Mouse (Mus musculus): ENCODE measurements around the gene Dcdc2b. TPM values are rescaled to one million over a fixed set of nuclear protein-coding genes. Genes with fewer than 3 reads are reported as not detected.
A peak's percentile ranks its signal among the peaks of the same experiment; 100 is the strongest.

Gene Dcdc2b
- total RNA-seq (2022): 1 to 10 TPM in 2 of 4 experiments, under 1 TPM in 2; 0.32 to 1.2 (median 0.82) TPM

DNA sequence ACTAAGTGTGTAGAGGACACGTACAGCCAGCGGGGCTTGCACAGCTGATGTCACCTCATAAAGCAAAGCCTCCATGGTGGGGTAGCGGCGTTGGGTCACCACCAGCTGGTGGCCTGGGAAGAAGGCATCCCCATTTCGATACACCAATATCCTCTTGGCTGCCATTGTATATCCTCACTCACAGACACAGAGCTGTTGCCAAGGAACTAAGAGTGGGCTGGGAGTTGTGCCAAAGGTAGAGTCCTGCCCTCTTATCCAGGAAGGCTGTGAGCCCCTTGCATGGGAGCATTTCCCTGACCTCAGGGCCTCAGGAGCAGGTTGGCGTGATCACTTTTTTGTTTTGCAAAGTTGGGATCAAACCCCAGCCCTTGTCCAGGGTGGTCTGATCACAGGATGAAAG is at the start of gene Dcdc2b:
Gene Dcdc2b, minus strand, starts transcription at position 165 of the 400 bp plus-strand sequence.
- no peak for DNase-seq (ENCODE audit: low spot score)

DNA sequence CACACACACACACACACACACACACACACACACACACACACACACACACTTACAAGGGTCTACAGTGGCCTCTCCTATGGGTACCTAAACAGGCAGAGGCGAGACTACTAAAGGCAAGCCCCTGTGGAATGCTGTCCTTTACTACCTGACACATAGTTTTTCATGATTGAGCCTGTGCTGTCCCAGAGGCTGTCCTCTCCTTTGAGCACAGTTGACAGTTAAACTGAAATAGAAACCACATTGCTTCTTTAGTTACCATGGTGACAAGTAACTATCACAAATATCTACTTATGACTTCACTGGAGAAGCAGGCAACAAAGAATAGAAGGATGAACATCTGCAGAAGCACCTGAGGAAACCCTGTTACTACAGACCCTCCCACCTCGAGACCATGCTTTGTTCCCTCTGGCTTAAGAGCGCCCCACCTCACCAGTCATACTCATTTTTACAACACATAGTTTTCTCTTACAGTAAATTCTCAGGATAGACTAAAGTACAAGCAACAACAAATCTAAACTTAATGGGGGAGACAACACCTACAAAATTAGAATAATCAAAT is 48.3 kb upstream of the Dcdc2b start:
- no peak for DNase-seq (ENCODE audit: low spot score)

DNA sequence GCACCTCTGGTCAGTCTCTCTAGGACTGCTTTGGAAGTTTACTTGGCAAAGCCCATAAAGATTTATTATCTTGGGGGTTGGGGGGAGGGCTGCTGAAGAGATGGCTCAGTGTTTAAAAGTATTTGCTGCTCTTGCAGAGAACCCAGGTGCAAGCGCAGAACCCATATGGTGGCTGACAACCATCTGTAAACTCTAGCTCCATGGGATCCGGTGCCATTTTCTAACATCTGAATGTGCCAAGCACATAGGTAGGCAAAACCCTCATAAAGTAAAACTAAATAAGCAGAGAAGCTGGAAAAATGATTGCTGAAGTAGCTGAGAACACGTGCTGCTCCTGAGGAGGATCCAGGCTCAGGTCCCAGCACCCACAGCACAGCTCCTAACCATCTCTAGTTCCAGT is 47.5 kb upstream of the Dcdc2b start:
- no peak for DNase-seq (ENCODE audit: low spot score)

DNA sequence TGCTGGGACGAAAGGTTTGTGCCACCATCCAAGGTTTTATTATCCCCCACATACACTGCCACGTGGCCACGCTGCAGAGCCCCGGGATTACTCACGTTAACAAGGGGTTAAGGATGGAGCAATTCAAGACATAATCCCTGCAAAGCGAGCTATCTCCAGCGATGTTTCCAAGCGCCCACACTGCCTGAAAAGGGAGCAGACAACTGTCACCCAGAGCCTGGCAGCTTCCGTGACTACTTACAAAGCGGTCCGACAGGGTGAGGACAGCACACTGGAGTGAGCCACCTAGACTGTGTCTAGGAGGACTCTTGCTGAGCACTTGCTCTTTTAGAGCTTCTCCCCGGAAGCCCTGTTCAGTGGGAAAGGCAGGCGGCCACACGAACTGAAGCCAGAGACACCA is 40.7 kb upstream of the Dcdc2b start:
- DNase-seq (ENCODE audit: low spot score): no peak

DNA sequence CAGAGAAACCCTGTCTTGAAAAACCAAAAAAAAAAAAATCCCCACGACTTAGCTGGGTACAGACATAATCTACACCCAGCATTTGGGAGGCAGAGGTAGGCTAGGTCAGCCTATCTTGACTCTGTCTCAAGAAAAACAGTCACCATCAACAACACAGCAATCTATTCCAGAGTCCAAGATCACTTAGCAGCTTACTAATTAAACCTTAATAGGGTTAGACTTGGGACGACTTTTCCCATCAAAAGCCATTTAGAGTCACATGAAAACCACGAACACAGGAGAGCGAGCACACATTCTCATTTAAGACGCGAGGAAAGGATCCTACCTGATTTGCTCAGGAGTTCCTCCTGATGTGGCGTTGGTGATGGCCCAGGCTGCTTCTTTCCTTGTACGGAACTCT is 36.3 kb upstream of the Dcdc2b start:
- DNase-seq (ENCODE audit: low spot score): no peak

DNA sequence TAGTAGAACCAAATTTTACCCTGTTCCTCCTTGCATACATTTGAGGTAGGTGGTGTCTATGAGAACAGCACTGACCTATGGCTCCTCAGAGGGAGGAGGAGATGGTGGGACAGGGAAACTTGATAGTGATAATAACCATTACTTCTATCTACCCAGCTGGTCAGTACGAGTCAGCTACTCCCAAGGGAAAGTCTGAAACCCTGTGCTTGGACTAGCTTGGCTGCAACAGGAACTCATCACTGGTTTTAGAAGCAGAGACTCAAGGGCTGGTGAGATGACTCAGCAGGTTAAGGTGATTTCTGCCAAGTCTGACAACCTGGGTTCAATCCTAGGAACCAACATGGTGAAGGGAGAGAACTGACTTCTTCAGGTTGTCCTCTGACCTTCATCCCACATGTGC is 34.6 kb upstream of the Dcdc2b start:
- no peak for DNase-seq (ENCODE audit: low spot score)

DNA sequence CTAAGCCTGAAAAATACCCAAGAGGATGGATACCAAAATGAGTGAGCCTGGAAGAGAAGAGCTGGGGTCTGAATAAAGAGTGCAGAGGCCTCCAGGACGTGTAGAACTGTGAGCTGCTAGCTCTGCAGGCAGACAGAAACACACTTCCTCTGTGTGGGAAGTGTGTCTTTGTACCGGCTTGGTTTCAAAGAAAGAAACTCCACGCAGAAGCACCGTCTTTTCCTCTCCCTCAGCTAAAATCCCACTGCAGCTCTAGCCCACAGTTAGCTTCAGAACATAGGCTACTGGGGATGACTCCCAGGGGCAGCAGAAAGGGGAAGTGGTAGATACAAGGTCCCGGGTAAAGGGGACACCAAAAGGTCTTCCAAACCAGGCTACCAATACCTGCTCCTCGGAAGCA is 31.1 kb upstream of the Dcdc2b start:
- DNase-seq (ENCODE audit: low spot score): no peak

DNA sequence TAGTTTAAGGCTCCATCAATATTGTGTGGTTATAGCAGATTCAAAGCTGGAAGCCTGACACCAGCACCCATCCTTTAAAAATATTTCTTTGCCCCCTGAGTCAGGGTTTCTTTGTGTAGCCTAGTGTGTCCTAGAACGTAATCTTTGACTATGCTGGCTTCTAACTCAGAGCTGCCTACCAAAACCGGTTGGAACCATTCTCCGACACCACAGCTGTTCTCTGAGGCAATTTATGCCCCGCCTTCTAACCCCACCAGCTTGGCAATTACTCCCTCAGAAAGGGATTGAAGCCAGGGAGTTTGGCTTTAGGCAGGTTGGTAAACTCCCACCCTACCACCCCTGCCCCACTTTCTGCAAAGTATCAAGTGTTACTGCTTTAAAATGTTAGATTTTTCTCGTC is 27.7 kb upstream of the Dcdc2b start:
- DNase-seq (ENCODE audit: low spot score): no peak

DNA sequence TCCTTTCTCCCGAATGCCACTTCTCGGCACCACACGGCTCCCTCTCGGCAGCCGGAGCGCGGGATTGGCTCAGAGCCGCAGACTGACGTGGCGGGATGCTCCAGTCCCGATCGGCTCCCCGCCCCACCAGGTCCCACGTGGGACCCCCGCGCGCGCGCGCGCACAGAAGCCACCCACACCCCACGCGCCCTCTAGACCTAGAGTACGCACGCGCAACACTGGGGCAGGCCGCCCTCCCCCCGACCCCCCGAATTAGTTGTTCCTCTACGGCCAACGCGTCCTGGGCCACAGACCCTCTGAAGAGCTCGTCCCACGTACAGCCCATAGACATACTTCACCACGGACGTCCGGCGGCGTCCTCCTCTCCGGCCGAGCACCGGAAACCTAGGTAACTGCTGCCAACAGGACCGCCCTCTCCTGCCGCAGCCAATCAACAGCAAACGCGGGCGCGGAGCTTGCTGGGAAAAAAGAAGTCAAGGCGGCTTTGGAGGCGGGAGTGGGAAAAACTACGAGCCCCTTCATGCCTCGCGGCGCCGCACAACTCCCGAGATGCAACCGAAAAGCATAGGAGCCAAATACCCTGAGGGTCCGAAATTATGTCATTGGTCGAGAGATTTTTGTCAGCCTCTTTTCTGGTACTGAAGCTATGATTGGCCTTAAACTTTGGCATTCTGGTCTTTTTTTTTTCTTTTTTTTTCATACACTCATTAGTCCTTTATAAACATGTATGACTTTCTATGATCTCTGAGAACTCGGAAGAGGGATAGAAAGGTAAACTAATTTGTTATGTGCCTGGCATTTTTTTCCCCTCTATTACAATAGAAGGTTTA is 26.8 kb upstream of the Dcdc2b start, which contains the start of gene Txlna:
Gene Txlna, minus strand, starts transcription at position 428 of the 830 bp plus-strand sequence.
- peak; percentile 98 for DNase-seq (ENCODE audit: low spot score)

DNA sequence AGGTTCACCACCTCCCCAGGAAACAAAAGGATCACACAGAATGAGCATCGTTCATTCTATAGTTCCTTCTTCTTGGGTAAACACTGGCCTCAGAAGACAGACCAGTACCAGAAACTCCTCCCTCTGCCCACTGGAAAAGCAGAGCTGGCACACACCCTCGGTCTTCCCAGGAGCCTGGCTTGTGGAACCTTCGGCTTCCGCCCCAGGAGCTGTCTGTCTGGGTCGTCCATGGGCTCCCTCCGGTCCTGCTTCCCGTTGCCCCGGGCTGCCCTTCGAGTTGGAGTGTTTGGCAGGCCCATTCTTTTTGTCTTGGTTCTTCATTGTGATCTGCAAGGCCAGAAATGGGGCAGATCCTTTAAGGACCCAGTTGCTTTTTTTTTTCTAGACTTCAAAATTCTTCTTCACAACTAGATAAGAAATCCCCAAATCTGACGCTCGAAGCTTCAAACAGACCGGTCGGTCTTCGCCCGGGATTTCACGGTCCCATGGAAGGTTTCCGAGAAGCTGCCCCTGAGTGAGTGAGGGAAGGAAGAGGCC is 26.1 kb upstream of the Dcdc2b start:
- DNase-seq (ENCODE audit: low spot score): peak; percentile 33

DNA sequence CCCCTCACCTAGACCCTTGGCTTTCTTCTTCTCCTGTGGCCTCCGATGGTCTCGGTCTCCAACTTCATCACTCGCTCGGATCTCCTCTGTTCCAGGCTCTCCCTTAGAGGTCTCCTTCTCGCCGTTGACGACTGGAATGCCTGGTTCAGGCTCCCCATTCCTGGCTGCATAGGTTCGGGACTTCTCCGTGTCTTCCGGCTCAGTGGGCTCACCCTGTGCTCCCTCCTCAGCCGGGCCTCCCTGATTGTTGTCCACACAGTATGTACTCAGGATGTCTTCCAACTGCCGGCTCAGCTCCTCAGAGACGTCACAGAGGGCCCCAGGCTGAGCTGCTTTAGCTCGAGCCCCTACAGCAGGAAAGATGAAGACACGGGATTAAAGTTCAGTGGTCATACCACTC is 25.2 kb upstream of the Dcdc2b start:
- DNase-seq (ENCODE audit: low spot score): no peak

DNA sequence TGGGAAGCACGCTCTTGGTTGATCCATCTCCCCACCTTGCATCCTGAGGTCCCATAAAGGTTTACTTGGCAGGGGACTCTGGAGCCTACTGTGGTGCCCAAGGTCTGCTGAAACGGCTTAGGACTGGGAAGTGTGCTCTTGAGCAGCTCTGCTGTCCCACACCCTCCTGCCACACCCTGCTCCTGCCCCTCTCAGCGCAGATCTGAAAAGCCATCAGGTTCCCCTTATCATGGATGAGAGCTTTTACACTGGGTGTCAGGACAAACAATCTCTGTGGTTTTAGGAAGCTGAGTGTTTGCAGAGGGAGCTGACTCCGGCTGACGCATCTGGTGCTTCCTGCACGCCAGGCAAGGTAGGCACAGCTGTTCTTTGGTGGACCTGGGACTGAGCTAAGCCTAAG is 19.8 kb upstream of the Dcdc2b start:
- no peak for DNase-seq (ENCODE audit: low spot score)

DNA sequence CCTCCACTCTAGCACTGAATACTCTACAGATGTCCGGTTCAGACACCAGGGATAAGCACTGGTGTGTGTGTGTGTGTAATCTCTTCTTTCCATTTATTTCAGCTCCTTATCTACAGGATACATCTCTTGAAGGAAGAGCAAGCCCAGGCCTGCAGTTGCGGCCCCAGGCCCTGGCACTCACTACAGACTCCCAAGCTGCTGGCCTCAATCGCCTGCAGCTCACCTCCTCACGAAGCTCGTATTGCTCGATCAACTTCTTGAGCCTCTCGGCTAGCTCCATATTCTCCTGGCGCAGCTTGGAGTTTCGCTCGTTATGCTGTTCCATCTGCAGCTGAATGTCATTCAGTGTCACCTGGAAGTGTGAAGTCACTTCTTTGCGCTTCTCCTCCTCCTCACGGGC is 17.8 kb upstream of the Dcdc2b start:
- DNase-seq (ENCODE audit: low spot score): no peak

DNA sequence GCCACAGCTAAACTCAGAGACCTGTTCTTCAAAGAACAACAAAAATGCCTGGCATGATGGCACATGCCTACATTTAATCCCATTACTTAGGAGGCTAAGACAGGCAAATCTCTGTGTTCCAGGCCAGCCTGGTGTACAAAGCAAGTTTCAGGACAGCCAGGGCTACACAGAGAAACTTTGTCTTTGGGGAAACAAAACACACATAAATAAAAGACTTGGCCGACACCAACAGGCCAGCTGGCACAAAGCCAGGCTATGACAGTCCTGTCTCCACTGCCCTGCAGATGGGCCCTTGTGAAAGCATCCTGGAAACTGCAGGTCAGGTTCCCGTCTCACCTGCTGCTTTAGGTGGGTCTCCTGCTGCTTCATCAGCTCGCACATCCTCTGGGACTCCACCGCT is 16.9 kb upstream of the Dcdc2b start:
- DNase-seq (ENCODE audit: low spot score): no peak

DNA sequence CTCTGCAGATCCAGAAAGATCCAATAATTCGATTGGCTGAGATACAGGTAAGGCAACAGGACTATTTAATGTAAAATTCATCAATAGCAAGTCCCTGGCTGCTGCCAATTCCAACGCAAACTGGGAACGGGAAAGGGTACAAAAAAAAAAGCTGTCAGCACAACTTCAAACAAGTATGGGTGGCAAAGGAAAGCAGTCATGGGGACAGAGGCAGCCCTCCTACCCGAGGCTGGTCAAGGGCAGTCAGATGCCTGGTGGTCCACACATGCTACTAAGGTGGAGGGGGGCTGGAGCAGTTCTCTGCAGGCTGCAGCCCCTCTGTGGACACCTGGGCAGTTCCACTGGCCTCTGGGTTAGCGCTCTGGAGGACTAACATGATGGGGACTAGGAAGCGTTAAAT is 12.0 kb upstream of the Dcdc2b start:
- no peak for DNase-seq (ENCODE audit: low spot score)

DNA sequence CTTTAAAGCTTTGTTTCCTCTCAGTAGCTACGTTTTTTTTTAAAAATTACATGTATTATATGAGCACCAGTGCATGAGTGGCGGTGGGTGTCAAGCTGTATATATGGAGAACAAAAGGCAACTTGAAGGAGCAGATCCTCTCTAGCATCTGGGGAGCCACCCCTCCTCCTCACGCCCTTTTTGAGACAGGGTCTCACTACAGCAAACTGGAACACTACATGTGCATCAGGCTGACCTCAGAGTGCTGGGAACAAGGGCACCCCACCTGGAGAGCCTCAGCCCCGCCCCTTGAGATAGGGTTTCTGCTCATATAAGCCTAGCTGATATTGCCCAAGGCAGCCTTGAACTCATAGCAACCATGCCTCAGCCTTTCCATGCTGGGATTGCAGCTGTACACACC is 11.4 kb upstream of the Dcdc2b start:
- DNase-seq (ENCODE audit: low spot score): no peak

DNA sequence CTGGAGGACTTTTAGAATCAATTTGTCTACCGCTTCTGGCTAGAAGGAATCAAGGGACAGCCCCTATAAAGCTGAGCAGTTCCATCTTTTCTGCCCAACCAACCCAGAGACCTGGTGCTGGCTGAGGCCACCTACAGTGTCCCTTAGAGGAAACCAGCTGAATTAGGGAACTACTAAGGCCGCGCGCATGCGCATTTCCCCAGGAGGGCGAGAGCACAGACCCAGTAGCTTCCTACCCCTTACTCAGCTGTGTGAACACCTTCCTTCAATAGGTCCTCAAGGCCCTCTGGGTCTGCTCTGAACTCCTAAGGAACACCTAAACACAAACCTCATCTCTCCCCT is 10.9 kb upstream of the Dcdc2b start:
- peak; percentile 39 for DNase-seq (ENCODE audit: low spot score)

DNA sequence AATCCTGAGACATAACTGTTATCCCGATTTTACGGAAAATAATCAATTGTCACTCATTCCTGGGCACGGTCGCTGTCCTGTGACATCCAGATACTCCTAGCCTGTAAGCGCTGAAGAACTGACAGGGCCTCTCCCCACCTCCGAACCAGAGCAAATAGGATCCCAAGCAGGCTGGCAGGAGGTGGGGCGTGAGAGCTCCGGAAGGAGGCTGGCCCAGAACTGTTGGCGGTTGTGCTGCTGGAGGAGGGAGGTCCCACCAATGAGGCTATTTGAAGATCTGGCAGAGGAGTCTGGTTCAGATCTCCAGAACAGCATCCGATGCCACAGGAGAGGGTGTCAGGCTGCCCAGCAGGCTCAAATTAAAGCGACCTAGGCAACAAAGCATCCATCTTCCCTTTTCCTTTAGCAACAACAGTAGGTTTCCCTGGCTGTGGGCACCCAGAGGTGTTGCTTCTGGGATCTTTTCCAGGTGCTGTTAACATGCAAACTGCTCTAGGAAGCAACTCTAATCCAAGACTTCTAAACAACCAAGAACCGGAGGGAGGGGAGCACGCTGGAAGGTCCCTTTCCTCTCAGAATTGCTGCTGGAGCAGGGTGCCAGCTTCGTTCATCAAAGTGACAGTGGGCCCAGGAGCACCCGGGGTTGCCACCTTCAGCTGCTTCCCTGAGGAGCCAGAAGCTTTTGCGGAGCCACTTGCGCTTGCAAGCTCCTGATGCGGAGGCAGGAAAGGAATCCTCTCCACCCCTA is 10.4 kb upstream of the Dcdc2b start:
- peak; percentile 90 for DNase-seq (ENCODE audit: low spot score)

DNA sequence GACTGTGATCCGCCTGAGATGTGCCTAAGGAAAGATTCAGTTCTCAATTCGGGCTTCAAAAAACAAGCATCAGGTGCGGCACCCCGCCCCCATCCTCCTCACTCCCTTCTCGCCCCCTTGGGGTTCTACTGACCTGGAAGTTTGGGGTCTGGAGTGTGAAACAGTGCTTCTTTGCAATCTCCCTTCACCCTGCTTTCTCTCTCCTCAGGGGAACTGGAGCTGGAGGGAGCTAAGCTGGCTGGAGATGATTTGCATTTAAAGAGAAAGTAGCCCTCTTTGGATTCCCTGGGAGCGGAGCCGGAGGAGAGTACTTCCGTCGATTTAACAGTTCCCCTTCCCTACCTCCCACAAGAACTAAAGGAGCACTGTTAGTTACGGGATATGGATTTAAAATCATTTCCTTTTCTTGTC is 9.6 kb upstream of the Dcdc2b start, which contains the start of gene Ccdc28b:
Gene Ccdc28b, minus strand, starts transcription at position 267 of the 411 bp plus-strand sequence.
- peak; percentile 81 for DNase-seq (ENCODE audit: low spot score)

DNA sequence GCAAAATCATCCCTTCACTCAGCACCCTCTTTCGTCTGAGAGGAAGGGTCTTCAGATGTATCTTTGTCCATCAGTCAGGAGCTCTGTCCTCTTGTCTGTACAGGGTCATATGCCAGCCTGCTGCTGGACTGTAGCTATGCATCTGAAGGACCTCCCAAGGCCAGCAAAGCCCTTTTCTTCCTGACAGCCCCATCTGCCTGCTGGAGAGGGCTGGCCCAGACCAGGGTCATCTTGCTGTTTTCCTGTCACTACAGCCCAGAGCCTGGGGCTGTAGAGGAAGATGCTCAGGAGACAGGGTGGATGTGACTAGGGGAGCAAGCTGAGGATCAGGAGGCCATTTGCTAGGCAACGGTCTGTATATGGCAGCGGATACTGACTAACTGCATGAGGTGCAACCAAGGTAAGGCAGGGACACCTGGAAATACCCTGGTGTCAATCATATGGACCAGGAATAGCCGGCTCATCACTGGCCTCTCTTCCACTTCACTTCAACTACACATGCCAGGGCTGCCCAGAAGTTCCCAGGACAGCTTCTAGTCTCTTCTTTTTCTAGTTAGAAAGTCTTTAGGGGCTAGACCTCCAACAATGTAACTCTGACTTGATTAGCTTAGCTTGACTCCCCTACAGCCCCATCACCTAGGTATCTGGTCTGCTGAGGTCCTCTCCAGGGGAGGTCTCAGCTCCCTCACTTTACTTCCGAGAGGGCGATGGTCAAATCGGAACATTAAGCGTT is 8.9 kb upstream of the Dcdc2b start:
- DNase-seq (ENCODE audit: low spot score): no peak

DNA sequence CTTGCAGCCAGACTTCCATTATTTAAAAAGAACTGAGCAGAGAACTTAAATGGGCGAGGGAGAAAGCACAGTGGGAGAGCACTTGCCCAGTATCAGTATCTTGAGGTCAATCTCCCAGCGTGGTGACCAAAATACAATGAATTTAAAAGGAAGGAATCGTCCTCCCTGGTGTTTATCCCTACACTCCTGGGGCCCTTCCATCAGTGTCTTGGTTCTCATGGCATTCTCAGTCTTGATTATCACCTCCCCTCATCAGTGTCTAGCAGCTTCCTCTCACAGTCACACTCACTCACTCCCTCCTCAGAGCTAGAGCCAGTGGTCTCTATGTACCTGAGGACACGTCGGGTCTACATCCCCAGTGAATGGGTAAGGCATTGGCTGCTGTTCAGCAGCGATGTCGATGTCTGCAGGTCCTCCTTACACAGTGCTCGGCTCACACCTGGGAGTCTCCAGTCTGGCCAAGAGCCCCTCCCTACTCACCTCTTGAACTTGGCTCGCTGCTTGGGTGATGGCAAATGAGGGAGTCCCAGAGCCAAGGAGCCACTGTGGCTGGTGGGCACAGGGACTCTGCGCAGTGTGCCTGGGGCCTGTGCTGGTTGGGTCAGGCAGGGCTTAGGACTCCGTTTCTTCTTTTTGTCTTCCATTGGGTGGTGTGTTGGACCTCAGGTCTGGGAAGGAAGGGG is 8.2 kb upstream of the Dcdc2b start:
- no peak for DNase-seq (ENCODE audit: low spot score)
